Mouse (Mus musculus) kidney, postnatal 14 days (tissue): ENCODE results near the gene Usp49.
"Not testable (repeated sequence)": the region's sequence is repeated elsewhere in the genome, so short reads cannot be mapped to it uniquely, and the experiment has no call there.

Experiments used
- DNase-seq: peaks from one replicate; pipeline ENCODE4 v3.0.0; 2022; ENCODE audit warnings: mixed read lengths

The Usp49 gene

DNA sequence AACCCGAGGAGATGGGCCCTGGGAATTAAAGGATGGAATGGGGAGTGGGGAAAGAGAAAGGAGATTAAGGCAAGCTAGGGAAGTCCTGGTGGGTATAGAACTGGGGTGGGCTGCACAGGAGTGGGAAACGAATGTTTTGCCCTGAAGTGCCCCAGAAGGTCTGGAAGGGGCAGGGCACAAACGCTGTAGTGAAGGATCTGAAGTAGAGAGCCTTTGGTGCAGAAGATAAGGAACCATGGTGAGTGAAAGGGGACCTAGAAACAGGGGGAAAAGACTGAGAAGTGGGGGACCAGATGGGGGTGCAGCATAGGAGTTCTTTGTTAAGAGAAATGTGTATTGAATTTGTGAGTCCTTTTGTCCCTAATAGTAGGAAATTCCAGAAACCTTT, at the start of gene Usp49:
Usp49 (plus strand) TSS at position 13 of the 388 bp plus-strand sequence.
- no peak for DNase-seq

DNA sequence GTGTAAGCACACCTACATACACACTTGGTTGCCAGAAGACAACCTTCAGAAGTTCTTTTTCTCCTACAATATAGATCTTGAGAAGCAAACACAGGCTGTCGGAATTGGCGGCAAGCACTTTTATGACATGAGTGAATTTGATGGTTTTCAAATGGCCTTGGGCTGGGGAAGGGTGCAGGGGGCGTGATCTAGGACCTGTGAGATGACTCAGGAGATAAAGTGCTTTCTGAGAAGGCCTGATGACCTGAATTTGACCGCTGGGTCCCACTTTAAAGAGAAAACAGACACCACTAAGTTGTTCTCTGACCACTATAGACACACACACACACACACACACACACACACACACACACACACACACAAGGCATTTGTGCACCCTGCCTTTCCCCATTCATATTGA, 49.5 kb upstream of the Usp49 start:
- no peak for DNase-seq

DNA sequence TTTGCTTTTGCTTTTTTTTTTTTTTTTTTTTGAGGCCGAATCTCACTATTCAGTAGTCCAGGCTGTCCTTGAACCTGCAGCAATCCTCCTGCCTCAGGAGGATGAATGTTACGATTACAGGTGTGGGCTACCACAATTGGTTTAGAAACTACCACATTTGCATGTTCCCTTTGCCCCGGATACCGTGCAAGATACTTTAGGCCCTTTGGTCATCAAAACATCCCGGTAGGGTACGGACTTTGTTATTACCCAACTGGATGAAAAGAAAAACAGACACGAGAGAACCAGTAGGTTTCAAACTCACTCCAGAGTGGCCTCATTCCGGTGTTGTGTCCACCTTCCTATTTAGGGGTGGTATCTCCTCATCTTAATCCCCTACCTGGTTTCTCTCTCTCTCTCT, 42.0 kb upstream of the Usp49 start:
- no peak for DNase-seq

DNA sequence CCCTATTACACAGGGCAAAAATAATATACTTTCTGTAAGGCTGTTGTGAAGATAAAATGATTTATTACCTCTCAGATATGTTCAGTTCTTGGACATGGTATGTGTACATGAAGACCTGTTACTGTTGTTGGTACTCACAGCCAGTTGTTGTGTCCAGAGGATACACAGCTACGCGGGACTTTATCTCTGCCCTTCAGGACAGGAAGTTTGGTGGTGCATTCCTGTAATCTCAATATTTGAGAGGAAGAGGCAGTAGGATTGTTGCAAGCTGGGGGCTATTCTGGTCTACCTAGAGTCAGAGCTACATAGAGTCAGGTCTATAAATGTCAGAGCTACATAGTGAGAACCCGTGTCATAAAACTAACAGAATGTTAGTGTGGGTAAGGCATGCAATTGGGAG, 39.4 kb upstream of the Usp49 start:
- DNase-seq = no peak

DNA sequence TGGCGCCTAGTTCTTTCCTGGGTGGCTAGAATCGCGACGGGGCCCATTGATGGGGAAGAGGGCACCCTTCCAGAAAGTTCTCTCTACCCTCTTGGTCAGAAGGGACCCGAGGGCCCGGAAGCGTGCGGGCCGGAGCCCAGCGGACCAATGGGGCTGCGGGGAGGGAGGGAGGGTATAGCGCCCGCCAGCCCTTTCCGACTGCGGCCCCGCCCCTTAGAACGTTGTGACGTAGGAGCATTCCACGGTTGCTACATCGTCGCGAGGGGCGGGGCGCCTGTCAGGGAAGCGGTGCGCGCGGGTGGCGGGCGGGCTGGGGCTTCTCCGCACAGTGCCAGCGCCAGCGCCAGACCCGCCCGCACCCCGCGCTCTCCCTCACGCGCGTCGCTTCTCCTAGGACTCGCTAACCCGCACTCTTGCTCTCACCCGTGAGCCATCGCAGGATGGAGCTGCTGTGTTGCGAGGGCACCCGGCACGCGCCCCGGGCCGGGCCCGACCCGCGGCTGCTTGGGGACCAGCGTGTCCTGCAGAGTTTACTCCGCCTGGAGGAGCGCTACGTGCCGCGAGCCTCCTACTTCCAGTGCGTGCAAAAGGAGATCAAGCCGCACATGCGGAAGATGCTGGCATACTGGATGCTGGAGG, 37.2 kb upstream of the Usp49 start:
- peak; percentile 98 for DNase-seq

DNA sequence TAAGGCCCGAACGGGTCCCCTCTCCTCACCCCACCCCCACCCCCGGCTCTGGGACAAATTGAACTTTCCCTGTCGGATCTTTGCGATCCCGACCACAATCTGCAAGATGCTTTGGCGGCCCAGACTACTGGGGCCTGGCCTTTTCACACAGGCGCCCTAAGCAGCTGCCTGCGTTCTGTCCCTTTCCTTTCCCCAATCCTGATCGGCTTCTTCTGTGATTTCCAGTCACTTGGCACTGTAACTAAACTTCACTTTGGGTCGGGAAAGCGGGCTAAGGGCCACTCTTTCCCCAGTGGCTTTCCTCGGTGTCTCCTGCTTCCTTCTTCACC, 36.7 kb upstream of the Usp49 start:
- DNase-seq = no peak

DNA sequence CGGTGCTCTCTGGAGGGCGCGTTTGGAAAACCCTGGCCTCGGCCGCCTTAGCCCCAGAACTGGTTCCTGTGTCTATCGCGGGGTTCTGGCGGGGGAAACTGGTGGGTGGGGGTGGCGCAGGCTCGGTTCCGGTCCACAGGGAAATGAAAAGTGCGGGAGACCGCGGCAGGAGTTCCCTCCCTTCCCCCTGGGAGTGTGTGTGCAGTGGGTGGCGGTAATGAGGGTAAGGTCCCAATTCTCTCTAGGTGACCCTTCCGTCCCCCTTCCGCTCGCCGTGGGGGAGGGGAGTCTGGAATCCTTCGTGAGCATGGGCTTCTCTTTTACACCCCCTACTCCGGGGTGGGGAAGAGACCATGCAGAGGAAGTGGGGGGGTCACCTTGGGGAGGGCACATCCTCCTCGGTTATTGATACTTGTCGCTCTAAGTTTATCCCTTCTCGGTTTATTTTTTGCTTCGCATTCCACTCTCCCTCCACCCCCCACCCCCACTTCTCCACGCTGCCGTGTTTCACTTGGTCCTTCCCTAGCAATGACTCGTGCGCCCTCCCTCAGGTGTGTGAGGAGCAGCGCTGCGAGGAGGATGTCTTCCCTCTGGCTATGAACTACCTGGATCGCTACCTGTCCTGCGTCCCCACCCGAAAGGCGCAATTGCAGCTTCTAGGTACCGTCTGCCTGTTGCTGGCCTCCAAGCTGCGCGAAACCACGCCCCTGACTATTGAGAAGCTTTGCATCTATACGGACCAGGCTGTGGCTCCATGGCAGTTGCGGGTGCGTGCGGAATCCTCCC, 36.1 kb upstream of the Usp49 start:
- peak; percentile 67 for DNase-seq

DNA sequence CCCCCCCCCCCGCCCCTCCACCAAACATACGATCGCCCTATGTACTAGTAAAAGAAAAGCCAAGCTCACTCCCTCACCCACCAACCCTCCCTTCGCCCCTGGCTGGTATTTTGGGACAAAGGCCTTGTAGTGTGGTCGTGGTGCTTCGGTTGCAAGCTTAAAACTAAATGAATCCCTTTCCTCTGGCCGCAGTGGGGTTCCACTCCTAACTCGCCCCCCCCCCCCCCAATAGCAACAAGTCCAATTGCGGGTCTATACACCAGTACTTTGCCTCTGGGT, 35.6 kb upstream of the Usp49 start:
- no peak for DNase-seq

DNA sequence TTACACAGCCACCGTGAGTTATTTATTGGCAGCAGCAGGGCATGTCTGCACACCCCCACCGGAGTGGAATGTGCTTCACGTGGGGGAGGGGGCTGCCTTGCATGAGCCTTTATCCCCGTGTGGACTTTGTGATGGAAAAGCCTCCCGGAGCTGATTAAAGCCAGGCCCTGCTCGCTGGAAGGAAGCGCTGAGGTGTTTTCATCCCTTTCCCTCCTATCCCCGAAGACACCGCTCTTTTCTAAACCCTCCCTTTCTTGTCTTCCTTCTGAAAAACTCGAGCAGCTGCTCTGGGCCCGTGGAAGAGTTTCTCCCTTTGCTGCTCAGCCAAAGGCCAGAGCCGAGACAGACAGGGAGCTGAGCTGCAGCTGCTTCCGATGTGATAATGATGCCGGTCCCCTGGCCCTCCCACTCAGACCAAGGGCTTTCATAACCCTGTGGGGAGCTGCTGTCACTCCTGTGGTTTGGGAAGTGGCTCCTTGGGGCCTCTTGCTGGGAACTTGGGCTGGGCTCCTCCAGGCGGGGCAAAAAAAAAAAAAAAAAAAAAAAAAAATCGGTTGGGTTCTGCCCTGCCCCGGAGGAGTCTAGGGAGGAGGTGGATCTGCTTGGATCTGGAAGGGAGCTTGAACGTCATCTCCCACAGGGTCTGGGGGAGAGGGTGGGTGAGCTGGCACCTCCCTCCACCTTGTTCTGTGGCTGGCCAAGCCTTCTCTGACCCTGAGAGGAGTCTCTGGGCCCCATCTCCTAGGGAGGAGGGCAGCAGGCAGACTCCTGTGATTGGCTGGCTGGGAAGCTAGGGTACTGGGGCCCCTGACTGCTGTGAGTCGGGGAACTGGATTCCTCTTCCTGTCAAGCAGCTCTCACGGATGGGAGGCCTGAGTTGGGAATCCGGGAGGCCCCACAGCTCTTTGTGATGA, 35.0 kb upstream of the Usp49 start:
- DNase-seq = peak; percentile 82

DNA sequence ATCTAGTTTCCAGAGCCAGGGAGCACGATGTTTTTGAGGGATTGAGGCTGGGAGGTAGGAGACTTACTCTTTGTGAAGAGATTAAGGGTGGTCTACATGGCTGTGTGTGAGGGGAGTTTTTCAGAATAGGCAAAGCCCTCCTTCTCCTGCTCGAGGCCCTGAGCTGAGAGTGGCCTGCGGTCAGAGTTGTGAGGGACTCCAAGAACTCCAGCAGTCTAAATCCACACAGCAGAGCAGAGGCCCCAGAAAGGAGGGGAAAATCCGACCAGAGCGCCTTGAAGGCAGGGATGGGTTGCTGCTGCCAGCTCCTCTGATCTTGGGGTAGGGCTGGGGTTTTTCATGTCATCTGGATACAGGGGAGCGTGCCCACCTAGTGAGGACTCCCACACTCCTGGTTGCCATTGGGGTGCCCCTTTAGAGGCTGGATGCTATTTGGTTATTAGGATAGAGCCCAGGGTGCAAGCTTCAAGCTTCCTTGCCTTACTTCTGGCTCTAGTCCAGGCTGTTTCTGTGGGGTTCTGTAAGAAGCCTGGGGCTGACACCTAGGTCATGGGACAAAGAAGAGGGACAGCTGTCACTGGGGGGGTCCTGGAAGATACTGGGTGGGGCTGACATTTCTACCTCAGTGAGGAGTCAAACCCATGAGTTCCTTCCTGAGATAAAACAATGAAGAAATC, 34.2 kb upstream of the Usp49 start:
- DNase-seq = no peak

DNA sequence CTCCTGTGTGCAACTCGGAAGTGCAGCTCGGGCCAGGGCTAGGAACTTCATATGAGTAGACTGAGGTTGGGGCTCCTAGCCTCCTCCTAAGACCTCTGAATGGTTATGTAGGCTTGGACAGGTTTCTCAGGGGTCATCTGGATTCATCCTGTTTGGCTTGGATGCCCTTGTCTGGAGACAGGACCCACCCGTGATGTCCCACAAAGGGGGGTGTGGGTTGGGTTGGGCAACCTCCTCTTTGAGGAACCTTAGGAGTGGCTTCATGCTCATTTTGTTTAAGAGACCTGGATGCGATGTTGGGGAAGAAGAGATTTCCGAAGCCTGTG, 33.7 kb upstream of the Usp49 start:
- DNase-seq = no peak

DNA sequence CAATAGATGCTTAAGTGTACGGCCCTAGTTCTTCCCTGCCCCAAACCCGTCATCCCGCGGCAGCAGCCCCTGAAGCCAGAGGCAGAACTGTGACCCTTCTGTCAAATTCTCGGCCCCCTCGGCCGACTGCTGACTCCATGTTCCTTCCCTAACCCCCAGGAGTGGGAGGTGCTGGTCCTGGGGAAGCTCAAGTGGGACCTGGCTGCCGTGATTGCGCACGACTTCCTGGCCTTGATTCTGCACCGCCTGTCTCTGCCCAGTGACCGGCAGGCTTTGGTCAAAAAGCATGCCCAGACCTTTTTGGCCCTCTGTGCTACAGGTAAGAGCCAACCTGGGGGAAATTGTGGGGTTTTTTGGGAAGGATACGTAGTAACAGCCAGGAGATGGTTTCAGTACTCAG, 33.2 kb upstream of the Usp49 start:
- DNase-seq = no peak

DNA sequence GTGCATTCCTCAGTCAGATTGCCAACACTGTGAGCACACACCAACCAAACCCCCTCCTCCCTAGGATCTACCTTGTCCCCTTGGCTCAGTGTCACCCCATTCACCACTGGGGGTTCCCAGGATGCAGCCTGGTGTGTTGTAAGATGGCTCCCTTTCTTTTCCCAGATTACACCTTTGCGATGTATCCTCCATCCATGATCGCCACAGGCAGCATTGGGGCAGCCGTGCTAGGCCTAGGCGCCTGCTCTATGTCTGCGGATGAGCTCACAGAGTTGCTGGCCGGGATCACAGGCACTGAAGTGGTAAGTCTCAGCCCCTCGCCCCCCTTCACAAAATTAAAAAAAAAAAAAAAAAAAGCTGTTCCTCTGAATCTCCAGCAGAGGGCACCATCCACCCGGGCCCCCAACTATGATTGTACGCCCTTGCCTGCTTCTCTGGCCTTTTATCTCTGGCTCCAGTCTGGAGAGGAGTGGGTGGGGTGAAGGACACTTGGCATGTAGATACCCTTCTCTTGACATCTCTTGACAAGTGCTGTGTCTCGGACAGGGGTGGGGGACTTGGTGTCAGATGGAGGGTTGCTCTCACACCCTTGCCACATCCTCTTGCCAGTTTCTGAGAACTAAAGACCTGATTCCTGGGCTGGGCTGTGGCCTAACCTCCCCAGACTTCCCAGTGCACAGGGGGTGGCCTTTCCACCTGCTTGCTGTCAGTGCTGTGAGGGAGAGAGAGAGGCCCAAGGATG, 32.5 kb upstream of the Usp49 start:
- no peak for DNase-seq

DNA sequence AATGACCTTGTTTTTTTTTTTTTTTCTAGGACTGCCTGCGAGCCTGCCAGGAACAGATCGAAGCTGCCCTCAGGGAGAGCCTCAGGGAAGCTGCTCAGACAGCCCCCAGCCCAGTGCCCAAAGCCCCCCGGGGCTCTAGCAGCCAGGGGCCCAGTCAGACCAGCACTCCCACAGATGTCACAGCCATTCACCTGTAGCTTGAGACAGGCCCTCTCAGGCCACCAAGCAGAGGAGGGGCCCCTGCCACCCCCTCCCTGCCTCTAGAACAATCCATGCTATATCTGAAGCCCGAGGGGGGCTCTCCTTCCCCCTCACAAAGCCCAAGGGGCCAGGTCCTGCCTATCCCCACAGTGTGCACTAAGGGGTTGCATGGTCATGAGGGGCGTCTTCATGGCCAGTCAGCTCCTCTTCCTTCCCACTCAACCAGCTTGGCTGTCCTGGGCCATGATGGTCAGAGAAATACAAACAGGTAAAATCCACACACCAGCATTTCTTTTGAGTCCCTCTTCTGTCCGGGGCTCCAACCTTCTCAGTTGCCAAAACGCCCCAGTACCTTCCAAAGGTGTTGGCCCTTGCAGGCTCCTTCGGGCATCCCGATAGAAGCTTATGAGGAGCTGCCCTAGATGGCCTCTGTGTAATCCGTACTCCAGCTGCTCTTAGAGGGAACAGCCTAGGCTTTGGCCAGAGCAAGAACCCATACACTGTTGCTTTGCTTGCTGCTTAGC, 31.7 kb upstream of the Usp49 start:
- not testable (repeated sequence) for DNase-seq

DNA sequence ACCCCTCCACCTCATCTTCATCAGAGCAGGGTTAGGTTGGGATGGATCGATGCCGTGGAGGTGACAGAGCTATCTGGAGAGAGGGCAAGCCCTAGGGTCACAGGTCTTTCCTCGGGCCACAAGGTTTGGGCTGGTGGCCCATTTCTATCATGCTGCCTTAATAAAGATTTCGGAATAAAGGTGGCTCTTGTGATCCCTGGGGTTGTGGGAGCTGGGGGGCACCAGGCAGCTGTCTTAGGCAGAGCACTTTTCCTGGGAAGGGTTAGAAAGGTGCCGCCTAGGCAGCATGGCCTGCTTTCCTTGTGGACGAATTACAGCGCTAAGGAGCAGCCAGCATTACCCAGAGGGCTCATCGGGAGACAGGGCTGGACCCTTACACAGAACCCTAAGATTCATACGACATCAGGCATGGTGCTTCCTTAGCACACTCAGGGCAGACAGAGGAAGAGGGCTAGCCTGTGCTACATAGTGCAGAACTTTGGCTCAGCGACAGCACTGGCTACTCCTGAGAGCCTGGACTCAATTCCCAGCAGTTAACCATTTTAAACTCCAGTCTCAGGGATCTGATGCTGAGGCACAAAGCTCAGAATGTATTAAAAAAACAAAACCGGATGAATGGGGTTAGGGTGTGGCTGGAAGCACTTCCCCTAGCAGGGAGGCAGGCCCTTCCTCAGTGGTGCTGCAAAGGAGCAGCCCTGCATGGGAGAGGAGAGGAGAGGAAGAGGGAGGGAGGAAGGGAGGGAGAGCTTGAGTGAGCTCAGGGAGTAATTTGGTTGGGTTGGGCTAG, 30.8 kb upstream of the Usp49 start:
- peak; percentile 48 for DNase-seq

DNA sequence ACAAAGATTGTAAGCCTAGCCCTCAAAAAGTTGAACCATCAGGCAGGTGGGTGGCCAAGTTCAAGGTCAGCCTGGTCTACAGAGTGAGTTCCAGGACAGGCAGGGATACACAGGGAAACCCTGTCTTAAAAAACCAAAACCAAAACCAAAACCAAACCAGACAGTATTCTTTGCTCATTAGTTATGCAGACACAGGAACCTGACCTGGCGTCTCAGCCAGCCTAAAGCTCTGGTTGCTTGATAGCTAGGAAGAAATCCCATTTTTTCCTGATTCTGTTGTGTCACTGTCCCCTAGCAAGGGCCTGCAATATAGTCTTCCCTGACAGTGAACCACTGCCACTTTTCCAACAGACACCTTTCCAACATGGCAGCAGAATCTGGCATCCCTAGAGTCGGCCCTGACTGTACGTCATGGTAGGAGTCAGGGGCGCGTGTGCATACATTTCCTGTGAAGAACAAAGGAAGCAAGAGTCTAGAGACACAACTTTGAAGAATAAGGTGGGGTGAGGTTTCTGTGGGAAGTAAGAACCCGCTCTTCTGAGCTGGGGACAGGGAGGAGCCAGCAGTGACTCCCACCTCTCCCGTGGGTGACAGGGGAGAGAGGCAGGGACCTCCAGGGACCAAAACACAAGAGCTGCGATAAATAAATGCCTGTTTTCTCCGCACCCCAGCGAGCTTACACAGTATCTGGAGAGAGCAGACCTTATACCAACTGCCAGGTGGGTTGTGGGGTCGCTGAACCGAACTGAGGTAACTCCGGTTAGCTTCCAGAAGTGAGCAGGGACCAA, 29.7 kb upstream of the Usp49 start:
- no peak for DNase-seq

DNA sequence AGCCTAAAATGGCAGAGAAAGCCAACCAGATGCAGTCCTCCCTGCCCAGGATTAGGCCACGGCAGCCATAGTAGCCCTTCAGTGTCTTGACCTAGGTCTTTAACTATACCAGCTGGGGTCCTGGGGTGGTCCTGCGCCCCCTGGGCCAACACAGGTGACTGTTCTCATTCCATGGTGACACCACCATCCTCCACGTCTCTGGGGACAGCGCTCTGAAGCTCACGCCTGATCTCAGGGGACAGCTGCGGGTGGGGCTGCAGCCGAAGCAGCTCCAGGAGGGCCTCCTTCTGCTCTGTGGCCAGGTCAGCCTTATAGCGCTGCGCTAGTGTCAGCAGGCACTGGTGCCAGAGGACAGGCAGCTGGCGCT, 29.1 kb upstream of the Usp49 start:
- DNase-seq = no peak

DNA sequence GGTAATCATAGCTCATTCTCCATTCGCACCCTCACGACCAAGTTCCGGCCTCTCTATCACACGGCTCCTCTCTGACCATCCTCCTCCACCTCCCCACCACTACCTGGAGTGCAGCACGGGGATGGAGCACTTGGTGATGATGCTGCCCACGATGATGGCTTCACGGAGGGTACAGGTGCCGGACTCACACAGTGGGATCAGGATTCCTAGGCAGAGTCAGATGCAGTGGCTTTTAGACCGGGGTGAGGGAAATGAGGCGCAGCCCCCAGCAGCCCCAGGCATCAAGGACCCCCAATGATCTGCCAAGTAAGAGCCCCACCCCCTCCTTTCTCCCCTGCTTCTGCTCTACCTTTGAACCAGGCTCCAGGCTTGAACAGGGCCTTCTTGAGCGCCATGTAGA, 28.2 kb upstream of the Usp49 start:
- no peak for DNase-seq

DNA sequence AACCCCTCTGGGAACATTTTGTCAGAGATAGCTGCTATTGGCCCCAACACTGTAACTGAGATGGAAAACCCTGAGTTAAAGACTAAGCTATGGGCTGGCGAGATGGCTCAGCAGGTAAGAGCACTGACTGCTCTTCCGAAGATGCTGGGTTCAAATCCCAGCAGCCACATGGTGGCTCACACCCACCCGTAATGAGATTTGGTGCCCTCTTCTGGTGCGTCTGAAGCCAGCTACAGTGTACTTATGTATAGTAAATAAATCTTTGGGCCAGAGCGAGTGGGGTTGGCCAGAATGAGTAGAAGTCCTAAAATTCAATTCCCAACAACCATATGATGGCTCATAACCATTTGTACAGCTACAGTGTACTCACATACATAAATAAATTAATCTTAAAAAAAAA, 24.3 kb upstream of the Usp49 start:
- no peak for DNase-seq

DNA sequence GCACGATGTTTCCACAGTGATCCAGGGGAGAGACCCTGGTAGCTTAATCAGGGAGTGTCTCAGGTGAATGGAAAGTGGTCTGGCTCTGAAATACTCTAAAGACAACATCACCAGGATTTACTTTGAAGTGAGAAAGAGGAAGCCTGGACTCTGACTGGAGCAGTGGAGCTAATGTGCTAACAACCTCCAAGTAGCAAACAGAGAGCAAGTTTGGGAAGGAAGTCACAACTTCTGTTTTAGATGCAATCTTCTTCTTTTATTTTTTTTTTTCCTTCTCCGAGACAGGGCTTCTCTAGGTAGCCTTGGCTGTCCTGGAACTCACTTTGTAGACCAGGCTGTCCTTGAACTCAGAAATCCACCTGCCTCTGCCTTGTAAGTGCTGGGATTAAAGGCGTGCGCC, 21.3 kb upstream of the Usp49 start:
- no peak for DNase-seq
